Mouse (Mus musculus) neural tube, embryonic 13.5 days (tissue): ENCODE results near the gene Fbxo28. TPM values are rescaled to one million over a fixed set of nuclear protein-coding genes. Genes with fewer than 3 reads are reported as not detected.
A peak's percentile ranks its signal among the peaks of the same experiment; 100 is the strongest.

Experiments
- ATAC-seq: fragments of 200-750 bp; cut with Nextera tagmentation; 2 replicates; pipeline ENCODE4 v1.8.0; 2017; ENCODE audit warnings: low read depth, mild to moderate bottlenecking, moderate TSS enrichment, moderate library complexity
- H3K27ac ChIP-seq: fragments of 300-500 bp; sonication (generic); replicated peaks from 2 replicates; pipeline ENCODE4 v1.5.1; 2015; ENCODE audit warnings: moderate library complexity, mild to moderate bottlenecking, inconsistent platforms
- H3K27me3 ChIP-seq: fragments of 300-500 bp; sonication (generic); 2 replicates; pipeline ENCODE4 v1.6.1; 2015; ENCODE audit warnings: mild to moderate bottlenecking, inconsistent platforms
- H3K36me3 ChIP-seq: fragments of 300-500 bp; sonication (generic); 2 replicates; pipeline ENCODE4 v1.6.1; 2015; ENCODE audit warnings: mild to moderate bottlenecking, inconsistent platforms
- H3K4me1 ChIP-seq: fragments of 300-500 bp; sonication (generic); replicated peaks from 2 replicates; pipeline ENCODE4 v1.6.1; 2015; ENCODE audit warnings: inconsistent platforms
- H3K4me2 ChIP-seq: fragments of 300-500 bp; sonication (generic); 2 replicates; pipeline ENCODE4 v1.6.1; 2015; ENCODE audit warnings: inconsistent platforms, mild to moderate bottlenecking, moderate library complexity
- H3K4me3 ChIP-seq: fragments of 300-500 bp; sonication (generic); 2 replicates; pipeline ENCODE4 v1.5.1; 2015; ENCODE audit warnings: mild to moderate bottlenecking, inconsistent platforms
- H3K9ac ChIP-seq: fragments of 300-500 bp; sonication (generic); 2 replicates; pipeline ENCODE4 v1.6.1; 2015; ENCODE audit warnings: moderate library complexity, mild to moderate bottlenecking, inconsistent platforms
- H3K9me3 ChIP-seq: fragments of 300-500 bp; sonication (generic); 2 replicates; pipeline ENCODE4 v1.6.1; 2016; ENCODE audit warnings: inconsistent platforms
- WGBS: fragments of 180-500 bp; shearing (Covaris S2); methylation state at CpG from one replicate; pipeline ENCODE4 v1.1.7; 2015; 5-methylcytosine and 5-hydroxymethylcytosine counted together
- polyA plus RNA-seq: library from polyadenylated mRNA; unstranded; fragments of >200 nt; fragmentation: Nextera tagmentation; extraction: Ambion mirVana; gene quantifications from 2 replicates; pipeline ENCODE4 v1.2.1, GENCODE M21; 2015

Fbxo28 gene
- polyA plus RNA-seq, 1 experiment from 2014 or later = 28.1 TPM

- Histone ChIP-seq H3K27me3 (no peaks in the 10 kb centered on the region), H3K4me3 (peak overlapping the region; percentile 100), H3K27ac (no peak overlapping the region), H3K4me1 (peaks cover 42% of the 10 kb centered on the region), H3K9me3 (no peaks in the 10 kb centered on the region), H3K36me3 (peaks cover 5% of the 10 kb centered on the region; the same call in 1 of the 2 replicates), H3K4me2 (peak overlapping the region; percentile 76), H3K9ac (peak overlapping the region; percentile 99)
- 61% methylated on average over 7 of the region's 7 CpGs for WGBS
- ATAC-seq = no peak
Measured at GRCm38 (mm10) chr1:182338961-182339565, 2.4 kb downstream of the Fbxo28 start.

DNA sequence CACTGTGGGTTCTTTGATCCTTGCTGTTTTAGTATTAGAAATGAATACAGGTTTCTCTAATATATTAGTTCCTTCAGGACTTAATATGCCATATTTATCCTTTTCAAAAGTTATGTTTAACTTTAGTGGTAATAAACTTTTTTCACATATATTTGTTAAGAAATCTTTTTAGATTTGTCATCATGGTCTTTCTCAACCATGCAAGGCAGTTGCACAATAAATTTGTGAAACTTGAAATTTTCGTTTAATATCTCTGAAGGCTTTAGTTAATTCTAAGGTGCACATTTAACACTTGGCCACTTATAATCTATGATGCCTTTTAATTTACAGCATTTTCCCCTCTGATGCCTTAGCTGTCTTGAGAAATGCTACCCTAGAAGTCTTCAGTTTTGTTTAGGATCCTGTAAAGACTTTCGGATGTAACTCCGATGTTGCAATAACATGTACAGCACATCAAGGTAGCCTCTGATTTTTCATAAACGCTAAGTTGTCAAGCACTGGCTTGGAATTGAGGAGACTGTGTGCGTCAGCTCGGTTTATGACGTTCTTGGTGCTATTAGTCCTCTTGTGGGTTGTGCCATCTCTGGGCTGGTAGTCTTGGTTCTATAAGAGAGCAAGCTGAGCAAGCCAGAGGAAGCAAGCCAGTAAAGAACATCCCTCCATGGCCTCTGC, 7.5 kb downstream of the Fbxo28 start:
- no peak for ATAC-seq
- H3K27me3 ChIP-seq = no peaks in the 10 kb centered on the region
- H3K27ac ChIP-seq = no peak overlapping the region
- peaks cover 15% of the 10 kb centered on the region for H3K36me3 ChIP-seq
- no peak overlapping the region for H3K4me3 ChIP-seq
- no peaks in the 10 kb centered on the region for H3K9me3 ChIP-seq
- no peak overlapping the region for H3K4me2 ChIP-seq
- 91% methylated on average over 7 of the region's 7 CpGs for WGBS
- H3K9ac ChIP-seq = no peak overlapping the region
- H3K4me1 ChIP-seq = peaks cover 46% of the 10 kb centered on the region

GRCm38 (mm10) chr1:182332090-182333034, 9.1 kb downstream of the Fbxo28 start:
- Histone ChIP-seq H3K4me1 (peaks cover 31% of the 10 kb centered on the region), H3K27me3 (no peaks in the 10 kb centered on the region), H3K4me2 (peak overlapping the region; percentile 4; the same call in 1 of the 2 replicates), H3K9me3 (no peaks in the 10 kb centered on the region), H3K9ac (0 out of 2 replicates have a peak overlapping the region, but pooled peaks have one; percentile 31), H3K4me3 (no peak overlapping the region), H3K36me3 (peaks cover 22% of the 10 kb centered on the region), H3K27ac (peak overlapping the region; percentile 65)
- ATAC-seq = peak; percentile 68
- 84% methylated on average over 5 of the region's 5 CpGs for WGBS

- no peak for ATAC-seq
- 98% methylated on average over 1 of the region's 1 CpGs for whole genome bisulfite sequencing
- Histone ChIP-seq H3K27me3 (no peaks in the 10 kb centered on the region), H3K4me3 (no peak overlapping the region), H3K4me2 (no peak overlapping the region), H3K36me3 (peaks cover 82% of the 10 kb centered on the region), H3K9ac (no peak overlapping the region), H3K27ac (no peak overlapping the region), H3K9me3 (no peaks in the 10 kb centered on the region), H3K4me1 (no peaks in the 10 kb centered on the region)
Measured at GRCm38 (mm10) chr1:182325919-182326318, 15.5 kb downstream of the Fbxo28 start.

DNA sequence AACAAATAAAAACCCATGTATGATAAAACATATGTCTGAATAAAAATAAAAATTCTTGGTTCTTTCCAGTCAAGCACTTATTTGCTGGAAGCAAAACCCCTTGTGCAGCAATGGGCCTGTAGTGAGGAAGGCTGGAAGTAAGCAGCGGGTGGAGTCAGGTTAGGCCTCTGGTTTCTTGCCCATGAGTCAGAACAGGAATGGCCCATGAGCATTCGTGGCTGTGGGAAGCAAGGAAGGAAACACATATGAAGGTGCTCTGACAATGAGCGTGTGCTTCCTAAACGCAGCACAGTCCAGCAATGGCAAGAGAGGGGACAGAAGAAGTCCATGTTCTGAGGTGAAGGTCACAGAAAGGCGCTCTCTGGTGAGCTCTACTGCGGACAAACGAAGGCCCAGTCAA, 16.9 kb downstream of the Fbxo28 start:
- Histone ChIP-seq H3K4me3 (no peak overlapping the region), H3K27ac (no peak overlapping the region), H3K4me1 (no peaks in the 10 kb centered on the region), H3K4me2 (no peak overlapping the region), H3K9ac (no peak overlapping the region), H3K27me3 (no peaks in the 10 kb centered on the region), H3K9me3 (no peaks in the 10 kb centered on the region), H3K36me3 (peaks cover 91% of the 10 kb centered on the region)
- 96% methylated on average over 7 of the region's 7 CpGs for WGBS
- no peak for ATAC-seq

GRCm38 (mm10) chr1:182323139-182323538, 18.3 kb downstream of the Fbxo28 start:
- no peak overlapping the region for H3K4me3 ChIP-seq
- no peaks in the 10 kb centered on the region for H3K27me3 ChIP-seq
- H3K36me3 ChIP-seq = peaks cover 94% of the 10 kb centered on the region
- H3K4me2 ChIP-seq = no peak overlapping the region
- no peaks in the 10 kb centered on the region for H3K9me3 ChIP-seq
- 98% methylated on average over 3 of the region's 3 CpGs for WGBS
- H3K4me1 ChIP-seq = no peaks in the 10 kb centered on the region
- no peak overlapping the region for H3K27ac ChIP-seq
- no peak overlapping the region for H3K9ac ChIP-seq
- ATAC-seq = no peak

- H3K9me3 ChIP-seq = 0 out of 2 replicates have a peak, but pooled peaks cover 7% of the 10 kb centered on the region
- no peaks in the 10 kb centered on the region for H3K27me3 ChIP-seq
- H3K27ac ChIP-seq = no peak overlapping the region
- no peak overlapping the region for H3K4me3 ChIP-seq
- peaks cover 75% of the 10 kb centered on the region for H3K36me3 ChIP-seq
- no peaks in the 10 kb centered on the region for H3K4me1 ChIP-seq
- ATAC-seq = no peak
- no peak overlapping the region for H3K9ac ChIP-seq
- 93% methylated on average over 5 of the region's 5 CpGs for WGBS
- no peak overlapping the region for H3K4me2 ChIP-seq
Measured at GRCm38 (mm10) chr1:182314201-182314600, 27.2 kb downstream of the Fbxo28 start.

GRCm38 (mm10) chr1:182313181-182313580, 28.2 kb downstream of the Fbxo28 start:
- peaks cover 64% of the 10 kb centered on the region for H3K36me3 ChIP-seq
- no peaks in the 10 kb centered on the region for H3K27me3 ChIP-seq
- H3K9me3 ChIP-seq = 0 out of 2 replicates have a peak, but pooled peaks cover 7% of the 10 kb centered on the region
- no peak overlapping the region for H3K4me2 ChIP-seq
- H3K4me1 ChIP-seq = no peaks in the 10 kb centered on the region
- WGBS = 93% methylated on average over 8 of the region's 8 CpGs
- H3K9ac ChIP-seq = no peak overlapping the region
- no peak overlapping the region for H3K4me3 ChIP-seq
- ATAC-seq = no peak
- H3K27ac ChIP-seq = no peak overlapping the region

GRCm38 (mm10) chr1:182311376-182311775, 30.1 kb downstream of the Fbxo28 start:
- Histone ChIP-seq H3K36me3 (peaks cover 47% of the 10 kb centered on the region), H3K4me3 (no peak overlapping the region)
- no peak for ATAC-seq

GRCm38 (mm10) chr1:182310316-182310715, 31.1 kb downstream of the Fbxo28 start:
- Histone ChIP-seq H3K27me3 (no peaks in the 10 kb centered on the region), H3K36me3 (peaks cover 38% of the 10 kb centered on the region), H3K4me1 (no peaks in the 10 kb centered on the region), H3K9ac (no peak overlapping the region), H3K27ac (no peak overlapping the region), H3K4me2 (no peak overlapping the region), H3K9me3 (0 out of 2 replicates have a peak, but pooled peaks cover 7% of the 10 kb centered on the region), H3K4me3 (no peak overlapping the region)
- ATAC-seq = no peak
- WGBS = 88% methylated on average over 2 of the region's 2 CpGs

More at GRCm38 (mm10) chr1:182311376-182311775, 30.1 kb downstream of the Fbxo28 start:
- H3K9ac ChIP-seq = no peak overlapping the region
- H3K27me3 ChIP-seq = no peaks in the 10 kb centered on the region
- 97% methylated on average over 5 of the region's 5 CpGs for WGBS
- no peaks in the 10 kb centered on the region for H3K4me1 ChIP-seq
- 0 out of 2 replicates have a peak, but pooled peaks cover 7% of the 10 kb centered on the region for H3K9me3 ChIP-seq
- H3K4me2 ChIP-seq = no peak overlapping the region
- H3K27ac ChIP-seq = no peak overlapping the region

DNA sequence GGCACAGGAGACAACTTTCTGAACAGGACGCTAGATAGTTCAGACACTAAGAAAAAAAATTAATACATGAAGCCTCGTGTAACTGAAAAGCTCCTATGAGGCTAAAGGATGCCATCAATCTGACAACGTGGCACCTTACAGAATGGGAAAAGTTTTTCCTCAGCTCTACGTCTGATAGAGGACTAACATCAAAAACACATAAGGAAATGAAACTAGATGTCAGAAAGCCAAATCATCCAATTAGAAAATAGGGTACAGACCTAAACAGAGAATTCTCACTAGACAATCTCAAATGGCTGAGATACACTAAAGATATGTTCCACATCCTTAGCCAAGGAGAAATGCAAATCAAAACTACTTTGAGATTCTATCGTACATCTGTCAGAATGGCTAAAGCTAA, 32.0 kb downstream of the Fbxo28 start:
- H3K9ac ChIP-seq = no peak overlapping the region
- no peak overlapping the region for H3K4me2 ChIP-seq
- H3K4me1 ChIP-seq = no peaks in the 10 kb centered on the region
- peaks cover 29% of the 10 kb centered on the region for H3K36me3 ChIP-seq
- no peak overlapping the region for H3K4me3 ChIP-seq
- no peaks in the 10 kb centered on the region for H3K27me3 ChIP-seq
- 72% methylated on average over 5 of the region's 5 CpGs for WGBS
- ATAC-seq = no peak
- no peak overlapping the region for H3K27ac ChIP-seq
- 0 out of 2 replicates have a peak, but pooled peaks cover 7% of the 10 kb centered on the region for H3K9me3 ChIP-seq

DNA sequence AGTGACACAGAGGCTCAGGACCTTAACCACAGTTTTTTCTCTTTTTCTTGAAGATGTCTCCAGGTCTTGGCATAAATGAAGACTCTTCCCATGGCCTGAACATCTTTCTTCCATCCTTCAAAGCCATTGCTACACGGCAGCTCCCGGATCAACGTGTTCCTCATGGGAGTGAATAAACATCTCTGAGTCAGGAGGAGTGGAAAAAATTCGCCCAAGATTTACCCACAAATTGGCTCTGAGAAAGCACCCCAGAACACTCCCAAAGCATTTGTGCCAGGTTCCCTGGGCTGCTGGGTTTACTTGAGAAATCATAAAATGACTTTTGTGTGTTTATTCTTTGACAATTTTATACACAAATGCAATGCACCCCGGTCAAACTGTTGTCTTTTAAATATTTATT, 38.5 kb downstream of the Fbxo28 start:
- Histone ChIP-seq H3K27me3 (no peaks in the 10 kb centered on the region), H3K9me3 (no peaks in the 10 kb centered on the region), H3K27ac (no peak overlapping the region), H3K4me2 (no peak overlapping the region), H3K36me3 (no peaks in the 10 kb centered on the region), H3K4me3 (no peak overlapping the region), H3K4me1 (no peaks in the 10 kb centered on the region), H3K9ac (no peak overlapping the region)
- ATAC-seq = no peak
- WGBS = 92% methylated on average over 5 of the region's 5 CpGs
